Mouse (Mus musculus) hindbrain, embryonic 16.5 days (tissue): ENCODE results near the gene Ston2. TPM values are rescaled to one million over a fixed set of nuclear protein-coding genes. Genes with fewer than 3 reads are reported as not detected.

Experiments
- ATAC-seq: fragments of 200-750 bp; cut with Nextera tagmentation; 2 replicates; pipeline ENCODE4 v1.8.0; 2017; ENCODE audit warnings: moderate TSS enrichment, moderate library complexity
- H3K27ac ChIP-seq: fragments of 300-500 bp; sonication (generic); 2 replicates; pipeline ENCODE4 v1.5.1; 2014; ENCODE audit warnings: low read depth, mild to moderate bottlenecking, control low read depth, low read length, moderate library complexity
- H3K27me3 ChIP-seq: fragments of 300-500 bp; sonication (generic); replicated peaks from 2 replicates; pipeline ENCODE4 v1.6.1; 2014; ENCODE audit warnings: low read length; ENCODE audit not compliant: control insufficient read depth, insufficient read depth
- H3K36me3 ChIP-seq: fragments of 300-500 bp; sonication (generic); 2 replicates; pipeline ENCODE4 v1.6.1; 2014; ENCODE audit warnings: mild to moderate bottlenecking, low read length, moderate library complexity, mixed read lengths; ENCODE audit not compliant: control insufficient read depth, insufficient read depth
- H3K4me1 ChIP-seq: fragments of 300-500 bp; sonication (generic); 2 replicates; pipeline ENCODE4 v1.6.1; 2014; ENCODE audit warnings: low read depth, low read length; ENCODE audit not compliant: control insufficient read depth, insufficient read depth
- H3K4me2 ChIP-seq: fragments of 300-500 bp; sonication (generic); 2 replicates; pipeline ENCODE4 v1.6.1; 2014; ENCODE audit warnings: mild to moderate bottlenecking, low read length, control low read depth, moderate library complexity
- H3K4me3 ChIP-seq: fragments of 300-500 bp; sonication (generic); 2 replicates; pipeline ENCODE4 v1.5.1; 2014; ENCODE audit warnings: mild to moderate bottlenecking, low read length, control low read depth, moderate library complexity
- H3K9ac ChIP-seq: fragments of 300-500 bp; sonication (generic); 2 replicates; pipeline ENCODE4 v1.6.1; 2014; ENCODE audit warnings: low read depth, mild to moderate bottlenecking, control low read depth, low read length, moderate library complexity
- H3K9me3 ChIP-seq: fragments of 300-500 bp; sonication (generic); 2 replicates; pipeline ENCODE4 v1.6.1; 2014; ENCODE audit warnings: mild to moderate bottlenecking, low read length, moderate library complexity; ENCODE audit not compliant: control insufficient read depth
- WGBS: fragments of 180-500 bp; shearing (Covaris S2); extraction: QIAGEN DNeasy Blood & Tissue Kit; methylation state at CpG from one replicate; pipeline ENCODE4 v1.1.7; 2014; 5-methylcytosine and 5-hydroxymethylcytosine counted together
- polyA plus RNA-seq: library from polyadenylated mRNA; unstranded; fragments of >200 nt; fragmentation: Nextera tagmentation; extraction: Ambion mirVana; gene quantifications from 2 replicates; pipeline ENCODE4 v1.2.1, GENCODE M21; 2015

Gene Ston2
- polyA plus RNA-seq, 1 experiment from 2014 or later = 7.1 TPM

DNA sequence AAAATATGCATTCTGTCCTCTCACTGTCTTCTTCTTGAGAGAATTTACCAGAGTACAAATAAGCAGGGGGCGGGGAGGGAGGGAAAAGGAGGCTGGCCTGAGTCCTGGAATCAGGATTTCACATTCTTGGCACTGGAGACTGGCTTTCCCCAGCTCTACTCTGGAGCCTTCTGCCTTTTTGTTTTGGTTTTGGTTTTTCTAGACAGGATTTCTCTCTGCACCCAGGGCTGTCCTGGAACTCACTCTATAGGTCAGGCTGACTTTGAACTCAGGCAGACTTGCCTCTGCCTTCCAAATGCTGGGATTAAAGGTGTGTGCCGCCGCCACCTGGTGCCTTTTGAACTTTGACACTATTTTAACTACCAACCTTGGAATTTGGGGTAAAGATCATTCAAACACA is 149.8 kb downstream of the Ston2 start:
- peaks cover 13% of the 10 kb centered on the region for H3K4me1 ChIP-seq
- ATAC-seq = no peak
- no peak overlapping the region for H3K9ac ChIP-seq
- H3K36me3 ChIP-seq = no peaks in the 10 kb centered on the region
- WGBS = 75% methylated on average over 3 of the region's 3 CpGs
- no peak overlapping the region for H3K4me3 ChIP-seq
- H3K9me3 ChIP-seq = no peaks in the 10 kb centered on the region
- no peak overlapping the region for H3K4me2 ChIP-seq
- no peaks in the 10 kb centered on the region for H3K27me3 ChIP-seq
- H3K27ac ChIP-seq = no peak overlapping the region

- WGBS = 68% methylated on average over 12 of the region's 12 CpGs
Measured at GRCm38 (mm10) chr12:91637136-91637909, 150.9 kb downstream of the Ston2 start.

DNA sequence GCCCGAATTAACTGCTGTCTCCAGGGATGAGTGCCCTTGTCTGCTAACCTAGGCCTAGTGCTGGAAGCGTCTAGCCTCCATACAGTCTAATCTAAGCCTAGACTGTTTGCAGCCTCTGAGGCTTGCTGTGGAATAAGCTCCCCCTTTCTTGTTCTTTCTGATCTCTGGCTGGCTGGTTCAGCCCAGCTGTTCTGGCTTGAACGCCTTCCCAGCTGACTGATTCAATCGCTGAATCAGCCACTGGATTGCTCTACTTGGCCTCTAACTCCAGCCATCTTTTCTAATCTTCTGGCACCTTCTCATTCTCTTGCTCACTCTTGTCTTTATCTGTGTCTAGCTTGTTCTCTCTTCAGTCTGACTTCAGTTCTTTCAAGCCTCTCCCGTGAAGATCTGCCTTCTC is 161.7 kb downstream of the Ston2 start:
- Histone ChIP-seq H3K27ac (no peak overlapping the region), H3K27me3 (no peaks in the 10 kb centered on the region), H3K4me2 (no peak overlapping the region), H3K36me3 (no peaks in the 10 kb centered on the region), H3K9me3 (0 out of 2 replicates have a peak, but pooled peaks cover 2% of the 10 kb centered on the region), H3K4me1 (no peaks in the 10 kb centered on the region), H3K9ac (no peak overlapping the region), H3K4me3 (no peak overlapping the region)
- 84% methylated on average over 5 of the region's 5 CpGs for WGBS
- ATAC-seq = no peak

More at GRCm38 (mm10) chr12:91637136-91637909, 150.9 kb downstream of the Ston2 start:
- H3K4me3 ChIP-seq = no peak overlapping the region
- no peak overlapping the region for H3K4me2 ChIP-seq
- ATAC-seq = no peak
- H3K9me3 ChIP-seq = no peaks in the 10 kb centered on the region; the same call in 1 of the 2 replicates
- no peaks in the 10 kb centered on the region for H3K27me3 ChIP-seq
- H3K36me3 ChIP-seq = no peaks in the 10 kb centered on the region
- no peak overlapping the region for H3K27ac ChIP-seq
- H3K4me1 ChIP-seq = peaks cover 7% of the 10 kb centered on the region
- no peak overlapping the region for H3K9ac ChIP-seq

GRCm38 (mm10) chr12:91625013-91625412 is 163.2 kb downstream of the Ston2 start:
- H3K4me2 ChIP-seq = no peak overlapping the region
- H3K4me1 ChIP-seq = no peaks in the 10 kb centered on the region
- no peak for ATAC-seq
- H3K27me3 ChIP-seq = no peaks in the 10 kb centered on the region
- 74% methylated on average over 1 of the region's 1 CpGs for WGBS
- no peak overlapping the region for H3K4me3 ChIP-seq
- no peak overlapping the region for H3K9ac ChIP-seq
- H3K36me3 ChIP-seq = no peaks in the 10 kb centered on the region
- 0 out of 2 replicates have a peak, but pooled peaks cover 2% of the 10 kb centered on the region for H3K9me3 ChIP-seq
- H3K27ac ChIP-seq = no peak overlapping the region

DNA sequence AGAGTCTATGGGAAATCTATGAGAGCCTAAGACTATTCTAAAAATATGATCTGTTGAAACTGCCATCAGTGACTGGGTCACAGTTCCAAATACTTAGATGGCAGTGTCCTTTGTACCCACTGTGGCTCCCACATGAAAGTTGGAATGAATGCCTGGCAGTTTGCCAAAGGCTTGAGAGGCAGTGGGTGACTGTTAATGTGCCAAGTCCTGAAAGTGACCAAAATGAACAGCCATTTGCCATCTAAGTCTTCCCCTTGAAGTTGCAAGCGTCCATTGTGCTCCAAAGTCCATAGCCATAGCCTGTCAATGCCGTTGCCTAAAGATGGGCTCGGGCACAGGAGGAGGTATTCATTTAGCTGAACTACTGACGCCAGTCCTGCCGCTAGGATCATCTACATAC is 178.8 kb downstream of the Ston2 start:
- H3K4me2 ChIP-seq = no peak overlapping the region
- H3K27ac ChIP-seq = no peak overlapping the region
- no peaks in the 10 kb centered on the region for H3K36me3 ChIP-seq
- WGBS = 50% methylated on average over 5 of the region's 5 CpGs
- no peak overlapping the region for H3K4me3 ChIP-seq
- no peaks in the 10 kb centered on the region for H3K4me1 ChIP-seq
- H3K9me3 ChIP-seq = peaks cover 2% of the 10 kb centered on the region; the same call in 1 of the 2 replicates
- ATAC-seq = peak; percentile 65; the same call in 1 of the 2 replicates
- H3K27me3 ChIP-seq = no peaks in the 10 kb centered on the region
- H3K9ac ChIP-seq = no peak overlapping the region

DNA sequence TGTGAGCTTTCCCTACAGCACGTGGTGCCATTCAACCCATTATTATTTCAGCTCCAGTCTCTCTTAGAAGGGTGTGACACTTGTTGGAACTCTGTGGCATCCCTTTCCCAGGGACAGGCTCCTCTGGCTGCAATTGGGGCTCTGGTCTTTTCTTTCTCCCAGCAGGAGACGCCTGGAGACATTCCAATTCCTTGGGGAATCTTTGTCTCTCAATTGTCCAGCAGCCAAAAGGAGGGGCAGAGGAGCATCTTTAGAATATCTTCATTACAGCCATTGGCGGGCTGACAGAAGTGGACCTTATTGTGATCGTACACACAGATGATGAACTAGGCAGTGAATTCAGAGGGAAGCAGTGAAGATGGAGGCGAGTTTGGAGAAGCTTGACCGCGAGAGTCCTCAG is 180.5 kb downstream of the Ston2 start:
- Histone ChIP-seq H3K4me3 (no peak overlapping the region), H3K9ac (no peak overlapping the region), H3K27me3 (no peaks in the 10 kb centered on the region), H3K4me1 (no peaks in the 10 kb centered on the region), H3K27ac (no peak overlapping the region), H3K9me3 (peaks cover 2% of the 10 kb centered on the region; the same call in 1 of the 2 replicates), H3K36me3 (no peaks in the 10 kb centered on the region), H3K4me2 (no peak overlapping the region)
- WGBS = 26% methylated on average over 7 of the region's 7 CpGs
- ATAC-seq = no peak

DNA sequence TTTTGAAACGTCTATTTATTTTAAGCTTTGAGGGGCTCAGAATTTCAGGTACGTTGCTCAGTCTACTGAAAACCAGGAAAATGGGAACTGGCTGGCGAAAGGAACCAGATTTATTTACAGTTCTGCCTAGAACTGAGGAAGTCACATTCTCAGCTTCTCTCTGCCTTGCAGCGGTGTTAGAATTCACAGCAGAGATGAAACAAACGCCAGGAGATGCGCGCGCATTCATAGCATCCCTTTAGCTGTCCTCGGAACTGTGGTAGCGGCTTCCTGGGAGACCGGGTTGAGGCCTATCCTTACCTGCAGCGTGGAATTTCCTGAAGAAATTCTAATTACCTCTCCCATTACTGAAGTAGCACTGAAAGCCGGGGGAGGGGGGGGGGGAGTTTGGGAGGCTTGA is 181.5 kb downstream of the Ston2 start:
- Histone ChIP-seq H3K9ac (no peak overlapping the region), H3K27me3 (no peaks in the 10 kb centered on the region), H3K9me3 (peaks cover 2% of the 10 kb centered on the region; the same call in 1 of the 2 replicates), H3K27ac (no peak overlapping the region), H3K4me3 (no peak overlapping the region), H3K4me2 (no peak overlapping the region), H3K4me1 (no peaks in the 10 kb centered on the region), H3K36me3 (no peaks in the 10 kb centered on the region)
- 87% methylated on average over 13 of the region's 13 CpGs for WGBS
- ATAC-seq = no peak

- WGBS = 72% methylated on average over 6 of the region's 6 CpGs
- H3K4me2 ChIP-seq = no peak overlapping the region
- no peak for ATAC-seq
- no peaks in the 10 kb centered on the region for H3K4me1 ChIP-seq
- no peak overlapping the region for H3K27ac ChIP-seq
- no peaks in the 10 kb centered on the region for H3K27me3 ChIP-seq
- H3K36me3 ChIP-seq = no peaks in the 10 kb centered on the region
- peaks cover 2% of the 10 kb centered on the region; the same call in 1 of the 2 replicates for H3K9me3 ChIP-seq
- H3K9ac ChIP-seq = no peak overlapping the region
- no peak overlapping the region for H3K4me3 ChIP-seq
Measured at GRCm38 (mm10) chr12:91604600-91604999, 183.6 kb downstream of the Ston2 start.

GRCm38 (mm10) chr12:91592128-91592527 is 196.1 kb downstream of the Ston2 start:
- ATAC-seq = no peak
- H3K4me3 ChIP-seq = no peak overlapping the region
- no peak overlapping the region for H3K27ac ChIP-seq
- no peak overlapping the region for H3K4me2 ChIP-seq
- H3K4me1 ChIP-seq = peaks cover 9% of the 10 kb centered on the region
- no peak overlapping the region for H3K9ac ChIP-seq
- H3K9me3 ChIP-seq = no peaks in the 10 kb centered on the region
- WGBS = 93% methylated on average over 3 of the region's 3 CpGs
- H3K36me3 ChIP-seq = no peaks in the 10 kb centered on the region
- H3K27me3 ChIP-seq = no peaks in the 10 kb centered on the region
